Mouse (Mus musculus): ENCODE data around the gene Paox.
A peak's percentile ranks its signal among the peaks of the same experiment; 100 is the strongest.

Gene Paox

GRCm38 (mm10) chr7:140115583-140116328 lies at the start of gene Paox:
Gene Paox, plus strand, starts transcription at chr7:140115799.
- DNase-seq, result peak in 1 of 2 experiments; percentile 19

GRCm38 (mm10) chr7:140067397-140067796 lies 48.2 kb upstream of the Paox start:
- DNase-seq, result no peak

GRCm38 (mm10) chr7:140070042-140070711 lies 45.4 kb upstream of the Paox start:
- DNase-seq, result no peak

GRCm38 (mm10) chr7:140077698-140078097 lies 37.9 kb upstream of the Paox start:
- no peak for DNase-seq

GRCm38 (mm10) chr7:140078711-140079110 lies 36.9 kb upstream of the Paox start:
- DNase-seq, result peak; percentile 83 to 87

GRCm38 (mm10) chr7:140080503-140081156 lies 35.0 kb upstream of the Paox start:
- DNase-seq, result peak; percentile 90 to 94

GRCm38 (mm10) chr7:140081408-140082241 lies 34.0 kb upstream of the Paox start:
- peak; percentile 50 to 58 for DNase-seq

- DNase-seq, result peak; percentile 75 to 79
Measured at GRCm38 (mm10) chr7:140082242-140082678, 33.3 kb upstream of the Paox start, which contains the start of gene Caly. Gene Caly, minus strand, starts transcription at chr7:140082548.

- DNase-seq, result no peak
Measured at GRCm38 (mm10) chr7:140090601-140091000, 25.0 kb upstream of the Paox start.

GRCm38 (mm10) chr7:140092924-140093528 lies 22.6 kb upstream of the Paox start, which contains the start of gene Prap1:
Gene Prap1, plus strand, starts transcription at chr7:140093395.
- DNase-seq, result no peak

GRCm38 (mm10) chr7:140094954-140095353 lies 20.6 kb upstream of the Paox start:
- no peak for DNase-seq

GRCm38 (mm10) chr7:140095556-140095955 lies 20.0 kb upstream of the Paox start:
- DNase-seq, result no peak

- no peak for DNase-seq
Measured at GRCm38 (mm10) chr7:140096055-140096454, 19.5 kb upstream of the Paox start.

- no peak for DNase-seq
Measured at GRCm38 (mm10) chr7:140098466-140098865, 17.1 kb upstream of the Paox start.

GRCm38 (mm10) chr7:140101498-140101897 lies 14.1 kb upstream of the Paox start:
- peak in 1 of 2 experiments; percentile 44 for DNase-seq

- peak; percentile 81 to 84 for DNase-seq
Measured at GRCm38 (mm10) chr7:140101993-140102860, 13.4 kb upstream of the Paox start, which contains the start of gene Fuom. Gene Fuom, minus strand, starts transcription at chr7:140102441.

GRCm38 (mm10) chr7:140104009-140104408 lies 11.6 kb upstream of the Paox start:
- DNase-seq, result no peak

- no peak for DNase-seq
Measured at GRCm38 (mm10) chr7:140111943-140112342, 3.7 kb upstream of the Paox start.

- DNase-seq, result peak; percentile 82 to 86
Measured at GRCm38 (mm10) chr7:140116329-140117054, 893 bp downstream of the Paox start, which contains the start of gene Echs1. Gene Echs1, minus strand, starts transcription at chr7:140116476.

GRCm38 (mm10) chr7:140120484-140120883 lies 4.9 kb downstream of the Paox start:
- DNase-seq, result no peak
